Mouse (Mus musculus) kidney, adult 9 months (tissue): ENCODE measurements around the gene Arhgap21.

Experiments
- DNase-seq: peaks from one replicate; pipeline ENCODE4 v3.0.0; 2022

The Arhgap21 gene

DNA sequence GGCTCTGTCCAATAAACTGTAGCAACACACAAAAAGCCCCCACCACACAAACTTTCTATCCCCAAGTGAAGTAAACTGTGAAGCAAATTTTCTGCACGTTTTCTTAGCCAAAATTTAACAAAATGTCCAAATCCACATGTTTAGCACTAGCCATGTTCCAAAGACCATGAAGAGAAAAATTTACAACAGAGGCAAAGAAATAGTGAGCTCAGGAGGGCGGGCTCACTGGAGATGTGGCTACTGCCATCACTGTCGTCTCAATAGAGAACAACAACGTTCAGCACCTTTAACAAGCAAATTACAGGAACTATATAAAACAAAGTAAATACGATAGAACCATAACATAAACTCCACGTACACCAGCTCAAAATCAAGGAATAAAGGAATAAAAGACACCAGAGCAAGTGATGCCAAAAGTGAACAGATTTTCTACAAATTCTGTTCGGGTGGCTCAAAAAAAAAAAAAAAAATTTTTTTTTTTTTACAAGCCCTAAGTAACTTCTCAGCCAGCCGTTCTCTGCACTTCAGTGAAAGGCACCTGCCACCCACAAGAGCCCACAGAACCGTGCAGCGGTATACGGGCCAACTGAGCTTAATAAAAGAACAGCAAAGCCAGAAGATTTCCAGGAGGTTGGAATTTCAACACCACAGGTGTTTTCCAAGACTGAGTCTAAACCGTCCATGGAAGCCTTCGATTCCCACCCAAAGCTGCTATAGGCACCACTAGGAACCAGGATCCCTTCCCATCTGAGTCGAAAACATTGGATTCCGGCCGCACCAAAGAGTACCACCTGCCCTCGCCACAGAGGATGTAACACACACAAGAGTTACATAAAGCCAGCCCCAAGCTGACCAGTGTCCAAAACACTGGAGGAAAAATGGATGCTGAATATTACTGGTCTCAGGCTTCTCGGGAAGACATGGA lies 2.2 kb downstream of the Arhgap21 start:
- DNase-seq: peak; percentile 22

DNA sequence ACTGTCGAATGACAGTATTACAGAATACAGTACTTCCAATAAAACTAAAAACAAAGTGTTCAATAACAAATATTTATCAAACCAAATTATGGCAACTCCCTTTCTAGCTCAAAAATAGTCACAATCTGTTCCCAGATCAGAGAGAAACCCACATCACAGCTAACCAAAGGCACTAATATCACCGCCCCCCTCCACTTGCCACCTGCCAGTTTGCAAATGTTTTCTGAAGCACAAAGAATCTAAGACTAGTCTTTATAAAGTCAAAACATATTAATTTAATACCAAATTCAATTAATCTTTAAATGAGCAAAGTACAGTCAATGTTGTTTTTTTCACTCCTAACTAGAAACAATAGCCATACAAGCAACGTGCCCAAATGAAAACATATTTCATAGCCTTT lies 3.3 kb downstream of the Arhgap21 start:
- DNase-seq: no peak

DNA sequence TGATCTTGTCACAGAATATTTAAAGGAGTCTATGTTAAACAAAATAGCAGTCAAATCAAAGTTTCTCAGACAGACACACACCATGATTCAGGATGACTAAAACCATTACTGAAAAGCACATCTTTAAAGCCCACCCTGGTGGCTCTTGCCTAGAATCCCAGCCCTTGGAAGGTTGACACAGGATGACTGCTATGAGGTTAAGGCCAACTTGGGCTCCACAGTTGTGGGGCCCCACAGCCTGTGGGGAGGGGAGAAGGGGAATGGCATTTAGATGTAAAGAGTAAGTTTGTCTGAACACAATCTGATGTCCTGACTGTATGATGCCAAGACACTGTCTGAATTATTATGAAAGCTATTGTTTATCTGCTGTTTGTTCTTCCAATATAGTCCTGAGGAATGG lies 4.2 kb downstream of the Arhgap21 start:
- DNase-seq: no peak

DNA sequence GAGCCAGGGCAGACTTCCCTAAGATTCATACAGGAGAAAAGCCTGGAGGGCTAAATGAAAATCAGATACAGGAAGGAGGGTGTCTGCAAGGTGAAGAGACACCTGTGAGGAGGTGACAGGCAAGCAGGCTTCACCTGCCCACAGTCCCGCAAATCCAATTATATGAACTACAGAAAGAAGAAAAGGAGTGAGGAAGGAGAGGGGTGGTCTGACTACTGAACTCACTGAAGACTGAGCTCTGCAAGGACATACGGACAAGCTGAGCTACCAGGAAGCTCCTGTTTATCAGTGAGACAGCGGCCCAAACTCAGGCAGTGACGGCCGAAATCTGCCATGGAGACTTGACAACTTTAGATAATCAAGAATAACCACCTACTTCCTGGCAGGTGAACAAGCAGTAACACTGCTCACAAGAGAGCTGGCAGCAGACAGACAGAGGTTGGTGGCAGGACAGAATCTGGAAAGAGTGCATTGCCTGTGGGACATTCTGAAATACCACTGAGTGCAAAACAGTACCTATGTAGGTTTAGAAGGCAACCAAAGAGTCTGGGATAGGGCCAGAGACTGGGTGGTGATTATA lies 5.4 kb downstream of the Arhgap21 start:
- DNase-seq: no peak

DNA sequence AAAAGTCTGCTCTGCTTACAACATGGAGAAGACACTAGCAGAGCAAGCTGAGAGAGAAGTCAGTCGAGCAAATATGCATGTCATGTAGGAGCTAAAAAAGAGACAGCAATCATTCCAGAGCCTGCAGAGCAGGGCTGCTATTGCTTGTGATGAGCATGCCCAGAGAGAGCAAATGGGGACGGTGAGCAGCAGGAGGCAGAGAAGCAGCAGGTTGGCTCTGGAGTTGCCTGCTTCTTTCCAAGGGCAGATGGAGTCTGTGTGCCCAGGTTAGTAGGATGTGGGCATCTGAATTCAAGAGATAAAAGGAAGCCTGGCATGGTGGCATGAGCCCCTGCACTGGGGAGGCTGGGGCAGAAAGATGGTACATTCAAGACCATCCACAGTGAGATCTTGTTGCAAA lies 6.4 kb downstream of the Arhgap21 start:
- DNase-seq: no peak

DNA sequence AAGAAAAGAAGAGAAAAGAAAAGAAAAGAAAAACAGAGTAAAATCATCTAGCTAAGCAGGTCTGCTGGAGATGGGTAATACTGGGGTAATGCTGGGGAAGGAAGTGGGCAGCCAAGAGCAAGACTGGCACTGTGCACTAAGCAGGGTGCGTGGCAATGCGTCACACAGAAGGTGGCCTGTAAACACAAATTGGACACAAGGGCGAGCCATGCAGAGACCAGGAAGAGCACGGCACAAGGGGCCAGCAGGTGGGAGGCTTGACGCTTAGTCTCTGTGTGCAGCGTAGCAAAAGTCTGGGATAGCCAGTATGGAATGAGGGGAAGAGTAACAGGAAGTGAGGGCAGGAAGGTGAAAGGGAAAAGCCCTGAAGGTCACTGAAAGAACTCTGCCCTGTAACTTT lies 6.9 kb downstream of the Arhgap21 start:
- no peak for DNase-seq

DNA sequence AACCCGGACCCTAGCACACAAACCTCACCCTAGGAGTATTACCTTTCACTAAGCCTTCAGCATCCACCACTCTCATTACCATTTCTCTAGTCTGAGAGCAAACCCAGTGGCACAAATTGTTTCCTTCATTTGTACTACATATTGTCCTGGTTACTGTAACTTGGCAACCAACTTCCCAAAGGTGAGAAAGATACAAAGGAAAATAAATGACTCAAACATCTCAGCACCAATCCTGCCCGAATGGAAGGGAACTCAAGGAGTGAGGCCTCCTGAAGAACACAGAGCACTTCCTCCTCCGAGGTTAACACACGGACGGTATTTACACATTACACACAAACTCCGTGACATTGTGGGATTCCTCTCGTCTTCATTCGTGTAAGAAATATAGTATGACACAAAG lies 7.4 kb downstream of the Arhgap21 start:
- no peak for DNase-seq

DNA sequence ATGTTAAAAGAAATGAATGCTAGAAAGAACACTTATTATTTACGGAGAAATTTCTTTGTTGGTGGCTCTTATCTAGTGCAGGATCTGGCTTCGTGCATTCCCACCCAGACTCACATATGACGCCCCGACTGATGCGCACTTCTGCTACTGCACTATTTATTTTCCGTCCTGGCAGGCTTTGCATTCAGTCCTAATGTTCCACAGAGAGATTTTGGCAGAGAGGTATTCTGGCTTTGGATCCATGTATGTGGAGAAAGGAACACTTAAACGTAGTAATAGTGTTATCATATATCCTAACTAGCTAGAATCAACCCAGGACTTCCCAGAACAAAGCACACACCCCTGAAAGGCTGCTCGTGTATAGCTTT lies 8.0 kb downstream of the Arhgap21 start:
- DNase-seq: no peak

DNA sequence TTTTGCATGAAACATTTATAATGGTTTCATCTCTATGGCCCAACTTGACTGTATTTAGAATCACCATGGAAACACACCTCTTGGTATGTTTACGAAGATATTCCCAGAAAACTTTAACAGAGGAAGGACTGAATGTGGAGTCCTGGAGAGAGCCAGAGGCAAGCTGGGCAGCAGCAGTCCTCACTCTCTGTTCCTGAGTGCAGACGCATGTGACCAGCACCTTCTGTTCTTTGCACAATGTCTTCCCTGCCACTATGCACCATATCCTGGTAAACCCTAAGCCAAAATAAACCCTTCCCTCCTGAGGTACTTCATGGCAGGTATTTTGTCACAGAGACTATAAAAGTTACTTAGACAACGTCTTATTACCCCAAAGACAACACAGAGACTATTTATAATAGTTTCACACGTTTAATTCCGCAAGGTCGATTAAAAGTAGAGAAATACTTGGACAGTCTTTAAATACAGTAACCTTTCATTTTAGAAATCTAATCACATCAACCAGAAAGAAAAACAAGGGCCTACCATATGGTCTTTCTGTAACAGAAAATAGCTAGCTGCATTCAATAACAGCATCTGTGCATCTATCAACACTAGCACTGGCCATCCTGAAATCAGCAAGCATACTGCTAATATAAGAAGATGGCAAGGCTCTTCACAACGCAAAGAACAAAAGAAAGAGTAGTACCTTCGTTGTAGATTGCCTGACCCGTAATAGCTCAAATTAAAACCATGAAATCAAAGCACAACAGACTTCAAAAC lies 8.6 kb downstream of the Arhgap21 start:
- no peak for DNase-seq

DNA sequence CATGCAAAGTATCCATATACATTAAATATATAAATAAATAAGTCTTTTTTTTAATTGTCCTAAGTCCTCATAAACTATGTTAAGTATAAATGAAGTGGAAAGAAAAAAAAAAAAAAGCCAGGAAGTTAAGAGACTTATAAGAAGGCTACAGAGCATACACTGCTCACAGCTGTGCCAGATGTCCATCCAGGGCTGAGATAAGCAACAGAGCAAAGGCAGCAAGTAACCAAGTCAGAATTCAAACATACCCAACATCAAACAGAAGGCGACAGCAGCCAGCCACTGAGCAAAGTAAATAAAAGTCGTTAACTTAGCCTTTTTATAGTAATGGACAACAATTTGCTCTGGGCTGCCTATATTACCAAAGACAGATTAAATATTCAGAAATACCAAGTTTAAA lies 9.6 kb downstream of the Arhgap21 start:
- DNase-seq: no peak

DNA sequence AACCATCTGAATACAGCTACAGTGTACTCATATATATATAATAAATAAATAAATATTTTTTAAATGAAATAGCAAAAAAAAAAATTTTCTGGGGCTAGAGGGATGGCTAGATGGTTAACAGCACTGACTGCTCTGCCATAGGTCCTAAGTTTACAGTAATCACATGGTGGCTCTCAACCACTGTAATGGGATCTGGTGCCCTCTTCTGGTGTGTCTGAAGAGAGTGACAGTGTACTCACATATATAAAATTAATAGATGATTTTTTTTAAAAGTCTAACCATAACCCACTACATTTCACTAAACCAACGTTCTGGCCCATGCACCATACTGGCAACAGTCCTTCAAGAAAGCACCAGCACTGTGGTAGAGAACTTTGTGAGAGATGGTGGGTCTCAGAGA lies 10.7 kb downstream of the Arhgap21 start:
- no peak for DNase-seq

DNA sequence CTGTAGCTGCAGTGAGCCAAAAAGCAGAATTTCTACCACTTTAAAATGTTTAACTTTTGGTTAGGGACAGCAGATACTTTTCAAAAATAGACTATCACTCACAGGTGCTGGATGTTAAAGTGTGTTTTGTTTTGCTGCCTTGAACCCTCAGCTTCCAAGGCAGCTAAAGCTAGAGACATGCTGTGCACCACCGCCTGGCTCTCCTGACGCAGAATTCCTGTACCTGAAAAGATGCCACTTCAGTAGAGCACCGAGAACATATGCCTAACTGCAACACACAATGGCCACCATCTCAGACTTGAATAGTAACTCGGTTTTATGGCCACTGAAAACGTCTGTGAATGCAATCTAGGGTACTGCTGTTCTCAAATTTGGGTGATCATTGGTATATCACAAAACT lies 12.0 kb downstream of the Arhgap21 start:
- DNase-seq: no peak

DNA sequence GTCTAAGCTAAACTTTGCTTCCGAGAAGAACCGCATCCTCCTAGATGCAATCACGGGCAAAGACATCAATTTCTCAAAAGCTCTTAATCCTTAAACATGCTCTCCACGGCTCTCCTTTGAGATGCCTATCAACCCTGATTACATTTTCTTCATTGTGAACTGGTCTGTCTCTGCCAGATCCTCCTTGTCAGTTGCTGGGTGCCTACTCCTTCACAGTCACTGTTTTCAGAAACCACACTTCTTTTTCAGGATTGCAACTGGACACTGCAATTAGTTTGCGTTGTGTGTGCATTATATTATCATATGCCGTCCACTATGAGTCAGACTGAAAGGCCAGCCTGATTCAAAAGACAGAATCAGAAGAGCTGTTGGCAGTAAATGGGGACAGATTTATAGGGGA lies 12.7 kb downstream of the Arhgap21 start:
- no peak for DNase-seq

DNA sequence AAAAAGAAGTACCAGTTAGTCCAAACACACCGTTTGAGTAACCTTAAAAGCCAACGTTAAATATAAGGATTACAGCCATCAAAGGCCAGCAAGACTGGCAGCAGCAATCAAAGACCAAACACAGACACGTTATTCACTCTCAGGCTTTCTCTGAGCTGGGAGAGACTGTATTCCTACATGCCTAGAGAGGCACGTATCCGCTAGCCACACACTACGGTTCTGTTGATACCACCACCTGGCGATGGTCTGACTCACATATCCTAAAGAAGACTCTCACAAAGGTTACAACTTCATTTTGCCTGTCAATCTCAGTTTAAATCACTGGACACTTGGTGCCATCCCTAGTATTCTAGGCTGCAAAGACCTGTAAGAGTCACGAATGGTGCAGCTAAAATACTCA lies 13.3 kb downstream of the Arhgap21 start:
- DNase-seq: no peak

DNA sequence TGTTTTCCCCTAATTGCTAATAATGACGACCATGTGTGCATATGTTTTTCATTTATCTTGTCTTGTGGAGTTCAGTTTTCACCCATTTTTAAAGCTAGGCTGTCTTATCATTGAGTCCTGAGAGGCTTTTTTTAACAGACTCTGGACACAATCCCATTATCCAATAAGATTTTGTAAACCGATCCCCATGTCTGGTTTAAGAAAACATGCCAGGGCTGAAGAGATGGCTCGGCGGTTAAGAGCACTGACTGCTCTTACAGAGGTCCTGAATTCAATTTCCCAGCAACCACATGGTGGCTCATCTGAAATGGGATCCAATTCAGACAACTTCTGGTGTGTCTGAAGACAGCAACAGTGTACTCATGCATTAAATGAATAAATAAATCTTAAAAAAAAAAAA lies 16.0 kb downstream of the Arhgap21 start:
- no peak for DNase-seq

DNA sequence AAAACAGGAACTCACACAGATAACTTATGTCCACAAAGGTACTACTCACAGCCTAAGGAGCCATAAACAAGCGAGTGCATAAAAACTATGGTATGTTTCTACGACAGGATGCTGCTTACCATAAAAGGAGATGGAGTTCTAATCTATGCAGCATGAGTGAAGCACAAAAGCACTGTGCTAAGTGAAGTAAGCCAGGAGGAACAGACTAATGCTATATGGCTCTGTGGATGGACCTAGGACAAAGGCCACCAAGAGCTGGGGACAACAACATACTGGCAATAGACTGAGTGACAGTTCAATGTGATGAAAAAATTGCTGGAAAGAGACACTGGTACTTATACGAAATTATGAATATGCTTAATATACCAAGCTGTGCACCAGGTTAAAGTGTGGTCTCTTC lies 19.5 kb downstream of the Arhgap21 start:
- DNase-seq: no peak

DNA sequence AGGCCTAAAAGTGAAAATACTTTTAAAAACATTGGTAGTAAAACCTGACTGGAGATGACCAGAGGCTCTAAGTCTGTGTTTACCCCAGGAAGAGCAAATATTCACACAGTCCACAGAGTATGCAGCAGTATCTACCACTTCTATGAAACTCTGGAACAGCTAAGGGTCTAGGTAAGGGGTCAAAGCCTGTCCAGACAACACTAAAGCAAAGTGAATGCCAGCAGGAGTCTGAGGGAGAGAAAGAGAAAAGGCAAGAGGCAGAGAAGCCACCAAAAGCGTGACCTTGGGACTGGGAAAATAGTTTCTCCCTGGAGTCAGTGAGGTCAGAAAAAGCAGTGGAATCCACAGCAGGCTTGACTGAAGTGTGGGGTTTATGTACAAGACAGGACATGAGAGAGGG lies 21.6 kb downstream of the Arhgap21 start:
- no peak for DNase-seq

DNA sequence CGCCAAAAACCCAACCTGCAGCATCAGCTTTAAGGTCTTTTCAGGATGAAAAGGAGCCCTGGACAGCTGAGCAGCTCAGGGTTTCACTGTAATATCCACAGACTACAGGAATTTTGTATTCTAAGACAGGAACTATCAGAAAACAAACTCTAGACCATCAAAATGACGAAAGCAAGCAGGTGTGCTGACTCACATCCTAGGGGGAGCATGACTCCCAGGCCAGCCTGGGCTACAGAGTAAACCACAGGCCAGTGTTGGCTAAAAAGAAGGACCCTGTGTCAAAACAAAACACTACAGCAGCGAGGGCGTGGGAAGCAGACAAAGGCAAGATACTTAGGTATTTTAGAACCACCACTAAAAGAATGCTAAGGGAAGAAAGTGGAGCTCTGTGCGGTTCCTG lies 23.1 kb downstream of the Arhgap21 start:
- no peak for DNase-seq

DNA sequence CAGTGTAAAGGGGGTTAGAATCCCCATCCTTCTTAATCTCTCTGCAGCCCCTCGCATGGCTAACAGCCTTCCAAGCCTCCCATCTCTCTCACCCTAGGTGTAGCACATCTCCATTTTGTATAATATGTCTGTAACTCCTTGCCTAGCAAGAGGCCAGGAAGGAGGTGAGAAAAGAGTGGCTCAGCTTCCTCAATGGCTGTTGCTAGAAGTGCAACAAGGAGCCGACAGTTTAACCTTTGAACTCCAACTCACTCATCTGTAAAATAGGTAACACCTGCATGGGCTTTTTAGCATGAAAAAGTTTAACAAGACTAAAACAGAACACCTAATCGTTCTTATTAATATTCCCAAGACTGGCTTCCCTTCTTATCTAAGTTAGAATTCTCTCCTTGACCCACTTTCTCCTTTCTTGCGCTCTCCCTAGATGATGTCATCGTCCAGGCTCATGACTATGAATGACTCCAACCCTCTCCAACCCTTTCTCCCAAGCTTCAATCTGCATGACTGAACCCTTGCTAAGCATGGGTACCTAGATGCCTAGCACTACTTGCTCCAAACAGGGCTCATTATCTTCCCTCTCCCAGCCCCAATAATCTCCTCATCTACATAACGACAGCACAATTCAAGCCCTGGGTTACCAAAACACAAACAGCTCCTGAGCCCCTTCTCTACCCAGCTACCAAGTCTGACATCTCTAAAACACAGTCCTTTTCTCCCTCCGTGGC lies 24.8 kb downstream of the Arhgap21 start:
- DNase-seq: peak; percentile 54

DNA sequence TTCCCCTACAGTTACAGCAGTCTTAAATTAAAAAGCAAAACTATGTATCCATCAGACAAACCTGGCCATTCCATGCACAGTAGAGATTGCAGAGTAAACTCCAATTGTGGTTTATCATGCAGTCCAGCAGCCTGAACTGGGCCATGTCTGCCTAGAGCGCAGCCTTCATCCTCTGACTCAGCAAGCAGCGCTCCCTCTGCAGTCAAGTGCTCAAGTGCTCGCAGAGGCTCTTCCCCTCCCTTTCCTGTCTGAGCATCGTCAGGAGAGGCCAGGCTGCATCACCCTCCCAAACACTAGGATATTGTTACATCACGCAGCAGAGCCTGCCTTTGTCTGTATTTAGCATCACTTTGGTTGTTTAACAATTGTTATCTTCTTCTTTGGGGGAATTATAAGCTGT lies 25.5 kb downstream of the Arhgap21 start:
- DNase-seq: no peak

DNA sequence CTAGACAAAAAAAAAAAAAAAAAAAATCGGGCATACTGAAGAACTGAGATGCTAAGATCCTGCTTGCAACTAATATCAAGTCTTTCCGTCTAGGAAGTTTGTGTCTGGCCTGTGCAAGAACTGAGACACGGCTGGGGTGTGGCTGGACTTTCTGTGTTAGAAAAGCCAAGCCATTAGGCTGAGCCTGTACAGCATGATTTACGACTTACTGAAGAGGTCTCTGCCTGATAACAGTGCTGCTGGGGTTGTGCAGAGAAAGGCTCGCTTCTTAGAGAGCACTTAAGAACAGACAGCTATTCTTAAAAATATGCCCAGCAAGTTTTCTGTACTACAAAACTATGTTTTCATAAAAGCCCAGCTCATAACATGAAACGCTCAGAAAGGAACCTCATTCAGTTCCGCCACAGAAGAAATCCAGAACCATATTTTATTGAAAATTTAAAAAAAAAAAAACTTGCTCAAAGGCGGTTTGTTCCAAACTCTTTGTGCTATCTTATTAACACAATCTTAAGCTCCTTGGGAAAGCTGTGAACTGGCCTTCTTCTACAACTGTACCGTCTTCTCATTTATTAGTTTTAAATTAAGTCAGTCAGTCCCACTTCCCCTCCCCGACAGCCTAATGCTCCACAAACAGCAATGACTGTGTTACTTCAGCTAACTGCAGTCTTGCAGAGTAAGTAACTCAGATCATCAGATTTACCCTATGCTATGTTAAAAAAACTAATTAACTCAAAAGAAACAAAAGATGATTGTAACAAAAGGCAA lies 26.1 kb downstream of the Arhgap21 start:
- DNase-seq: no peak

DNA sequence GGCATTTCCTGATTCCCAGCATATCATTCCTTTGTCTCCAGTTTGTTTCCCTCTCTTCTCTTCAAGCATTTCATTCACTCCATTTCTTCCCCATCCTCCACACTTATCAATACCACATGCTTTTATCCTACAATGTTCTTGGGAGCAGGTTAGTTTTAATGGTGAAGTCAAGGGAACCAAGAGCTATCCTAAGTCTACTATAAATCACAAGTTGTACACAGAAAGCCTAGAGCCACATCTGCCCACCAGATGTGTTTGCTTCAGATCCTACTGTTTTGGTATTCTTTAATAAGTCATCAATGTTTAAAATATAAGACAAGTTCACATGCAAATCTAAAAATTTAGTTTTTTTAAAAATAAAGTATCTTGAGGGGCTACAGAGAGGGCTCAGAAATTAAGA lies 27.6 kb downstream of the Arhgap21 start:
- DNase-seq: no peak

DNA sequence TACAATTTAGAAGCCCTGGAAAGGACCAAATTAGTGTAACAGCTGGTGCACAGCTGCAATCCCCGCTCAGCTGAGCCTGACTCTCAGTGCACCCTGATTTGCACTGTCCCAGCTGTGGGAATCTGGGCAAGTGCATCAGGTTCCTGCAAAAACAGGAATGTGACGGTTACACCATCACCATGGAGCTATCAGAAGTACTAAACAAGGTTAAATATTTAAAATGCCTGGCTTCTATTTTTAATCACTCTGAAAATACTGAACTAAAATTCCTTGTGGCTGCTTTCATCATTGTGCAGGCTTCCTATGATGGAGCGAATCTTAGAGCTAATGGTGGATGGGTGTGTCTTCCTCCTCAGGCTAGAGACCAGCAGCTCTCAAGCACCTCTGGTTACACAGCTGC lies 29.3 kb downstream of the Arhgap21 start:
- DNase-seq: no peak
